Mouse (Mus musculus): Measurements from ENCODE around the gene Eef1akmt4.
"Not testable (repeated sequence)": the region's sequence is repeated elsewhere in the genome, so short reads cannot be mapped to it uniquely, and the experiment has no call there.

Gene Eef1akmt4

DNA sequence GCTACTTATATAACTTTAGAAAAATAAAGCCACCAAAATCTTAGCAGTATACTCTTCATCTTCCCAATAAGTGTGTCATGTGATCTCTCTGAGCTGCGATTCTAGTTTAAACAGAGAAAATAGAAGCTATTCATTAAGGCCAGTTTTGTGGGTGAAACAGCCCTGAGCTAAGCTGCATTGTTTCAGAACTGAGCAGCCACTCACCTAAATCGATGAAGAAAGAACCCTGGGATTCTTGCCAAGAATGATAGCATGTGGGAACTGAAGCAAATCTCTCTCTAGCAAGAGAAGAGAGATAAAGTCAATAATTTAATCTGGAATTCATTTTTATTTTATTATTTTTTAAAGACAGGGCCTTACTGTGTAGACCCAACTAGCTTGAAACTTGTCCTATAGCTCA, 11.8 kb downstream of the Eef1akmt4 start:
- no peak for DNase-seq (ENCODE audit: low spot score in 2 of 2)

DNA sequence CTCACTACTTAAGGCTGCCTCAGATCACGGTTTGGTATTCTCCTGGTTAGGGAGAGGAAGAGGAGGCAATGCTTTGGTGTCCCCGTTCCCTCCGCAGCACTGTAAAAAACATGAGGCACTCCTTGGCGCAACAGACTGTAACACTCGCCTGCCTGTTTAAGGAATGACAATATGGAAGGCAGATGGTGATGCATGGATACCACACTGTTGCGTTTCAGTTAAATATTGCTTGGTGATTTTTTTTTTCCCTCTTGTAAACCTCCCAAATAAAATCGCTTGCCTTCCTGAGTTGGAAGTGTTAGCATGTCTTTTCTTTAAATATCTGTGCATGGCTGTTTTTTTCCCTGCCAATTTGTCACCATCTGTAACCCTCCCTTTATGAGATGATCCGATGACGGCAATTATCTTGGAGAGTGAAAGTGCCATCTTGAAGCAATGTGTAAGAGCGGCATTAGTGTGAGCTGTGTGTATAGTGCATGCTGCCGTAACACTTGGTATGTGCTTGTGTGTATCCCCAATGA, 17.5 kb downstream of the Eef1akmt4 start:
- no peak for DNase-seq (ENCODE audit: low spot score in 2 of 2)

DNA sequence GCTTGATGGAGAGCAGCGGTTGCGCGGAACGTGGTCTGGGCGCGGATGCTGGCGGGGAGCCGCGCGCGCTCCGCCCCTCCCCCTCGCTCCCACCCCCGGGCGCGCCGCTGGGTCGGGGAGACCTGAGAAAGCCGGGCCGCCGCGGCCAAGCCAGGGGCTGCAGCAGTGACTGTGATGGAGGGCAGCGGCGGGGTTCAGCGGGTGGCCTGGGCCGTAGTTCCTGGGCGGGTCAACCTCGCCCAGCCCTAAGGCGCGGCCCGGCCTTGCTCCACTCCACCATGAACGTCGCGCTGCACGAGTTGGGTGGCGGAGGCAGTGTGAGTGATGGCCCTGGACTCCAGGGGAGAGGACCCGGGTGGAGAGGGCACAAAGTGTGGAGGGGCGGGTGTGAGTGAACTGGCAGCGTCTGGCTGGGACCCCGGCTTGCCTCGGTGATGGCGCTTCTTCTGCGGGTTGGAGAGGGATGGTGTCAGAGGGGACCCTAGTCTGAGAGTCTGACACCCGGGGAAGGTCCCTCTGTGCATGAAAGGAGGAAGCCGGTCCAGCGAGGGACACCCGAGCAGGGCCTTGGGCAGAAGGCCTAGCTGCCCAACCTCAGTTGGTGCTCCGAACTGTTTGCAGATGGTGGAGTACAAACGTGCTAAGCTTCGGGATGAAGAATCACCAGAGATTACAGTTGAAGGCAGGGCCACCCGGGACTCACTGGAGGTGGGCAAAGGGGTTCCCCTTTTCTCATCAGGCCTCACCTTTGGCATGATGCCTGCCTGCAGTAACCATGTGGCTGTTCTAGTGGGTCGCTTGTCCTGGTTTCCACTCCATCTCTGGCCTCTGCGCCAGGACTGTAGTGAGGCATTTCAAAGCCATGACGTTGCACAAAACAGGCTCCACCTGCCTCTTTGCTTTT, 18.6 kb downstream of the Eef1akmt4 start, which contains the start of gene Ece2:
Gene Ece2 (plus strand): TSS at position 98 of the 904 bp plus-strand sequence.
- DNase-seq (ENCODE audit: low spot score in 2 of 2) = no peak

DNA sequence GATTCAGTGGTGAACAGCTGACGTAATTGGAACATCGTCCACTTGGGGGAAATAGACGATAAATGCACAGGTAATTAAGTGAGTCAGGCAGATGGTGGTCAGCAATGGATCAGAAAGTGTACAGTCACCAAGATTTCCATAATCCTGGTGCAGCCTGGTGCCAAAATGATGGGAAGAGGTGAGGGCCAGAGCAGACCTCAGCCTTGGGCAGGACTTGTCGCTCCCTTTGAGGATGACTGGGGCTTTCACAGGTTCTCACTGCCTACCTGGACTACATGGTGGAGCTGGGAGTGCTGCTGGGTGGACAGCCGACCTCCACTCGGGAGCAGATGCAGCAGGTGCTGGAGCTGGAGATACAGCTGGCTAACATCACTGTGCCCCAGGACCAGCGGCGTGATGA, 26.0 kb downstream of the Eef1akmt4 start:
- no peak for DNase-seq (ENCODE audit: low spot score in 2 of 2)

DNA sequence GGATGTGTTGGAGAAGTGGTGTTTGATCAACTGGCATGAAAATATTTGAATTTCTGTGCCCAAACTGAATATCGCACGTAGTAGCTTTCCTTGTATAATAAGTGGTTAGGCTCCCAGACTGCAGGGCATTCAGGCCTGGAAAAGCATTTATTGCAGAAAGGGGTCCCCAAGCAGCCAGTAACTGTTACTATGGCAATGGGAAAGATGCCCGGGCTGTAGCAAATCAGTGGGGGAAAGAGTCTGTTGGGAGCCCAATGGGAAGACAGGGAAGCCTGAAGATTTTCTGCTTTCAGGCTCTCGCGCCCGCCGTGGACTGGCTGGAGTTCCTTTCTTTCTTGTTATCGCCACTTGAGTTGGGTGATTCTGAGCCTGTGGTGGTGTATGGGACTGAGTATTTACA, 27.0 kb downstream of the Eef1akmt4 start:
- DNase-seq (ENCODE audit: low spot score in 2 of 2) = no peak

DNA sequence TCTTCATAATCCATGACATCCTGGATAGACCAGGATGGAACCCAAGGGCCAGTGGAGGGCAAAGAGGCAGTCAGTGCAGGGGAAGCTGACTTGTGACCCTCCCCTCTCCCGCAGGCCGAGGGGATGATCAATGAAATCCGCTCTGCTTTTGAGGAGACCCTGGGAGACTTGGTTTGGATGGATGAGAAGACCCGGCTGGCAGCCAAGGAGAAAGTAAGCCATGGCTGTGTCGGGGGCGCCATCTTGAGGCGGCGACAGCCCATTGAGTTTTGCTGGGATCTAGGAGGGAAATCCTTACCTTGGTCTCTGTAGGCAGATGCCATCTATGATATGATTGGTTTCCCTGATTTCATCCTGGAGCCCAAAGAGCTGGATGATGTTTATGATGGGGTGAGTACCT, 30.8 kb downstream of the Eef1akmt4 start:
- DNase-seq (ENCODE audit: low spot score in 2 of 2) = peak in 1 of 2 experiments; percentile 35

DNA sequence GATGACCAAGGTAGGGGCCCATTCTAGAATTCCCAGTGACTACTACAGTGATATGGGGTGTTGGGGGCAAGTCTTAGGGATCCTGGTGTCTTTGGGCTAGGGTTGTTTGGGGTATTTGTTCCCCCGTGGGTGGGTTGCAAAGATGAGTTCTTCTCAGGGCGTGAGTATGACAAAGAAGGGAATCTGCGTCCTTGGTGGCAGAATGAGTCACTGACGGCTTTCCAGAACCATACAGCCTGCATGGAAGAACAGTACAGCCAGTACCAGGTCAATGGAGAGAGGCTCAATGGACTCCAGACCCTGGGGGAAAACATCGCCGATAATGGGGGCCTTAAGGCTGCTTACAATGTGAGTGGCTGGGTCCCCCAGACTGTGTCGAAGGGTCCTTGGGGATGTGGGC, 32.5 kb downstream of the Eef1akmt4 start:
- DNase-seq (ENCODE audit: low spot score in 2 of 2) = no peak

DNA sequence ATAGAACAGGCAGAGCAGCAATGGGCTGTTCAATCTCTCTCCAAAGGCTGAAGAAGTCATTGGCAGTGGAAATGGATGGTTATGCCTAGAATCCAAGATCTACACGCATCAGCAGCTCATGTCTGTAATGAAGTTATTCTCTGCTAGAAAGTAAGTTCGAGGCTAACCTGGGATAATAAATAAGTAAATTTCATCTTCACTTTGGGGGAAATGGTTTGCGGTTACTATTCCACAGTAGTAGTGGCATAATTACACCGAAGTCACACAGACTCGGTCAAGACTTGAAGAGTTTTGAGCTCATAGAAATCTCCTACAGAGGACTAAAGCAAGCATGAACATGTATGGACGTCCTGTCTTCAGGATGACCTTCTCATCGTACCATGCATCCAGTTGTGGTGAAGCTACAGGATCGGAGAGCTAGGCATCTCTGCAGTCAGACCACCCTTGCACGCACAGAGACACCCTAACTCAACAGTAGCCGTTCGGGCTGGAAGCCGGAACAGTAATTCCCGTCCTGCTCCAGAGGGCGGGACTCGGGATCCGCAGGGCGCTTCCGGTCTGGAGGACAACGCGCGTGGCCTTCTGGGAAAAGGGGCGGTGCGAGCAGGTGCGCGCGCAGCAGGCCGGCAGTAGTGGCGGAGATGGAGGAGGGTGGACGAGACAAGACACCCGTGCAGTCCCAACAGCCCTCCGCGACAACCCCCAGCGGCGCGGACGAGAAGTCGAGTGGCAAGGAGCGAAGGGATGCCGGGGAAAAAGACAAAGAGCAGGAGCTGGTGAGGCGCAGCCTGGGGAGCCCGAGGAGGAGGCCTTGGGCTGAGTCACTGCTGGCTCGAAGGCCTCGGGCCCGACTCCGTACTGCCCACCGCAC, 39.9 kb downstream of the Eef1akmt4 start, which contains the start of gene Psmd2:
Gene Psmd2 (plus strand): TSS at position 577 of the 871 bp plus-strand sequence.
- peak; percentile 94 to 97 for DNase-seq (ENCODE audit: low spot score in 2 of 2)

DNA sequence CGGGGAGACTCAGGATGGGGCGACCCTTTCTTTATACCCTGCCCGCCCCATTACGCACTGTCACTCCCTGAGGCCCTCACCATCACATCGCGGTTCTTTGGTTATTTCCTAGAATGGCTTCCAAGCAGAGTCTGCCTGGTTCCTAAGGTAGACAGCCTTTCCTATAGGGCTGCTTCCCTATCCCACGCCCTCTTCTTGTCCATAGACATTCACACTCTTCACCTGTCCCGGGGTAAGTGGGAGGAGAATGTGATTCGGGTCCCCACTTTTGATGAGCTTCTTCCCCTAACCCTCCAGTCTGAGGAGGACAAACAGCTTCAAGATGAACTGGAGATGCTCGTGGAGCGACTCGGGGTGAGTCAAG, 40.5 kb downstream of the Eef1akmt4 start:
- no peak for DNase-seq (ENCODE audit: low spot score in 2 of 2)

DNA sequence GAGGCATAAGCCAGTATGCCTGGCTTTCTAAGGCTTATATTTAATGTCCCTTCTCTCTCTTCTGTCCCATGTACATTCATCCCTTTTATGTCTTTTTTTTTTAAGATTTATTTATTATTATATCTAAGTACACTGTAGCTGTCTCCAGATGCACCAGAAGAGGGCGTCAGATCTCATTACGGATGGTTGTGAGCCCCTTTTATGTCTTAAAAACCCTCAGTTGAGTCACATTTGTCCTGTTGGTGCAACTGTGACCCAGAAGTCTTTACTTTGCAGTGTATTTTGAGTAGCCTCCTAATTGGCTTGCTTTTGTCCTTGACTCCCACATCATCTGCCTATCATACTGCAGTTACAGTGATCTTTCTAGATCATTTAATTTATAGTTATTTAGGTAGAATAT, 41.9 kb downstream of the Eef1akmt4 start:
- DNase-seq (ENCODE audit: low spot score in 2 of 2) = no peak

DNA sequence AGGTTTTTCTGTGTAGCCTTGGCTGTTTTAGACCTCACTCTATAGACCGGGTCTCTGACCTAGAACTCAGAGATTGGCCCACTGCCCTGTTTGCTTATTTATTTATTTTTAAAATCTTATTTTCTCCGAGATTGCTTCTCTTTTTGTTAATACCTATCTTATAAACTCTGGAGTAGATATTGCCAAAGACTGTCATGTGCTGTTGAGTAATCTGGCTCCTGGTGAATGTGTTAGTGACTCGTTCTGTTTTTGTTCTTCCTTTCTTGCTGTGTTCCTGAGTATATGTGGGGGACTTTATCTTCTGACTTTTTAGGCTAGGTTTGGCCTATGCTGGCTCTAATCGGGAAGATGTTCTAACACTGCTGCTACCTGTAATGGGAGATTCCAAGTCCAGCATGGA, 46.3 kb downstream of the Eef1akmt4 start:
- DNase-seq (ENCODE audit: low spot score in 2 of 2) = no peak

DNA sequence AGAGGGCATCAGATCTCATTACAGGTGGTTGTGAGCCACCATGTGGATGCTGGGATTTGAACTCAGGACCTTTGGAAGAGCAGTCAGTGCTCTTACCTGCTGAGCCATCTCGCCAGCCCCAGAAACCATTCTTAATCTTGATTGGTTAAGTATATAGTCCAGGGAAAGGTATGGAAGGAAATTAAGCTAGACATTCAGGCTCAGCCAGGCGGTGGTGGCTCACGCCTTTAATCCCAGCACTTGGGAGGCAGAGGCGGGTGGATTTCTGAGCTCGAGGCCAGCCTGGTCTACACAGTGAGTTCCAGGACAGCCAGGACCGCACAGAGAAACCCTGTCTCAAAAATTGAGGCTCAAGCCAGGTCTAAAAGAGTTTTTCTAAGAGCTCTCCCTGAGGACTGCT, 56.6 kb downstream of the Eef1akmt4 start, which contains the start of gene Eif4g1:
Gene Eif4g1 (plus strand): TSS at position 301 of the 400 bp plus-strand sequence.
- DNase-seq (ENCODE audit: low spot score in 2 of 2) = not testable (repeated sequence)

Measured in spleen, postnatal 14 days (tissue).